Mouse (Mus musculus) kidney, postnatal 10 days (tissue): ENCODE results near the gene Ly6g6d.
A peak's percentile ranks its signal among the peaks of the same experiment; 100 is the strongest.

ENCODE experiments used
- DNase-seq: peaks from one replicate; pipeline ENCODE4 v3.0.0; 2021; ENCODE audit warnings: mixed read lengths

The Ly6g6d gene

DNA sequence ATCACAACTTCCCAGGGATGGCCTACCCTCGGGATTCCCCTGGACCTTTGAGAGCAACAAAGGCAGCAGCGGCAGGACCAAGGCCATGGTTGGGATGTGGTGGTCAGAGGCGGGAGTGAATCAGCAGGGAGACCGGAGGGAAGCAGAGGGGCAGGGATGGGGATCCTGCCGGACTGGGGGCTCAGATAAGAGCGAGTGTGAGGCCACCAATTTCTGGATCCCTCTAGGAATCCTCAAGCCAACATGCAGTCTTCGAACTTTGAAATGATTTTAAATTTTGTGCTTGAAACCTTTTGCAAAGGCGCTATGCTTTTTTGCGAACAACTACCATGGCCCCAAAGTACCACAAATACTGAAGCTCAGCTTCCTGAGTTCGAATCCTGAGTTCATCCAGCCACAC, 11.8 kb downstream of the Ly6g6d start, which contains the start of gene Mpig6b:
Gene Mpig6b, minus strand, starts transcription at position 101 of the 400 bp plus-strand sequence.
- no peak for DNase-seq

GRCm38 (mm10) chr17:35064951-35065947, 12.6 kb downstream of the Ly6g6d start, which contains the start of gene Ly6g6c:
TSS of gene Ly6g6c (plus strand) at chr17:35065388.
- peak; percentile 85 for DNase-seq

DNA sequence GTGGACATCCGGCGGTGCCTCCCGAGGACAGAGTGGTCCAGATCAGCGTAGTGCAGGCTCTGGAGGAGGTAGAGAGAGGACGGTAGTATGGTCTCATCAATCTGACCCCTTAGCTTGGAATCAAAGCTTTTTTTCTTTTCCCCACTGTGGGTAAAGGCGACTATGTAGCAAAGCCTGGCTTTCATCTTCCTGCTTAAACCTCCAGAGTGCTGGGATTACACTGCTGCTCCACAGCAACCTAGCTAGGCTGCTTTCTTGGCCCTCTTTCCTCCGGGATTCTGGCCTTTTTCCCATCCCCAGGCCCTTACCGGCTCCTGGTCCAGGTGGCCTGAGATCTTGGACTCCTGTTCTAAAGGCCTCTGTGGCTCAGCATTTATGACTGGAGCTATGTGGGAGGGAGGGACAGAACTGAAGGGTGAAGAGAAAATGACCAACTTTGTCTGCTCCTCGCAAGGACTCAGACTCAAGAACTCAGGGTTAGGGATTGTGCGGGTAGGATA, 13.4 kb downstream of the Ly6g6d start:
- DNase-seq: peak; percentile 33

DNA sequence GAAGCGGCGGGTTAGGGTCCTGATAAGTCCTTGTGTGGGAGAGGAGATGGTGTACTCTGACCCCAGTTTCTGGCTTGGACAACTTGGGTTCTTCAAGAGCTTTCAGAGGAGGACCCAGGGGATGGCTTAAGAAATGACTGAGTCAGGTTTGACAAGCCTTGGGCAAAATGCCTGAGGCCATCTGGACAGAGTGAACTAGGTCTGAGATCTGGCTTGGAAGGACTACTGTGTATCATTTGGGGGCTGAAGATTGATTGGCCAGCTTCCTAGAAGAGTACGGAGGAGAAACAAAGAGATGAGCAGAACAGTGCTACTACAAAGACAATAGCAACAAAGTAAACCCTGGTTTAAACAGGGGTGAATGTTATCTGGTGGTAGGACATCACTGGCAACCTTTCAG, 14.4 kb downstream of the Ly6g6d start:
- peak; percentile 36 for DNase-seq

- no peak for DNase-seq
These were observed 16.6 kb downstream of the Ly6g6d start for GRCm38 (mm10) chr17:35061299-35061698.

DNA sequence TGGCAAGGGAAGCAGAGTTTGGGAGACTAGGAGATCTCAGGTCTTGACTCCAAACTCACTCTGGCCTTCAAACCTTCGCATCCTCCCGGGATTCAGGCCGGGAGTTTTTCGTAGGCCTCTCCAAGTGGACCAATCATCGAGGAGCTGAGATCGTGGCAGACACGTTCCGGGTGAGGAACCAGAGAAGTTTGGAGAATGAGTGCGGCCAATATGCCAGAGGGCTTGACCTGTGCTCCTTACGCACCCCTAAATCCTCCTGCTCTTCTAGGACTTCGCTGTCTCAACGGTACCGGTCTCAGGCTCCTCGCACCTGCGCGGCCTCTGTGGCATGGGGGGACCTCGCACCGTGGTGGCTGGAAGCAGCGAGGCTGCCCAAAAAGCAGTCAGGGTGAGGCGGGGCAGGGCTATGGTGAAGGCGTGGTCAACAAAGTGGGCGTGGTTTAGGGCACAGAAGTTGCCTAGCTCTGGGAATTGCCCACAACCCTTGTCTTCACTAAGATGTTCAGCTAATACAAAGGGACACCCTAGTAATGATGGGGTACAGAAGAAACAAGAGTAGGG, 17.0 kb downstream of the Ly6g6d start:
- peak; percentile 65 for DNase-seq

DNA sequence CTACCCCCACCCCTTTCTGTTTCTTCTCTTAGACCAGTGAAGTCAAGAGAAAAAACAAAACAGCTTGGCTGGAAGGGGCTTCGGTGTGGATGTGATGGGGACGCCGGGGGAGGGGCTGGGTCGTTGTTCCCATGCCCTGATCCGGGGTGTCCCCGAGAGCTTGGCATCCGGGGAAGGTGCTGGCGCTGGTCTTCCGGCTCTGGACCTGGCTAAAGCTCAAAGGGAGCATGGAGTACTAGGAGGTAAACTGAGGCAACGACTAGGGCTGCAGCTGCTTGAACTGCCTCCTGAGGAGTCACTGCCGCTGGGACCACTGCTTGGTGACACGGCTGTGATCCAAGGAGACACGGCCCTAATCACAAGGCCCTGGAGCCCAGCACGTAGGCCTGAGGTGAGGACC, 17.8 kb downstream of the Ly6g6d start:
- peak; percentile 43 for DNase-seq

- DNase-seq: peak; percentile 98
These were observed 18.7 kb downstream of the Ly6g6d start, which contains the start of gene Ddah2 for GRCm38 (mm10) chr17:35058911-35059892. TSS of gene Ddah2 (plus strand) at chr17:35059035.

DNA sequence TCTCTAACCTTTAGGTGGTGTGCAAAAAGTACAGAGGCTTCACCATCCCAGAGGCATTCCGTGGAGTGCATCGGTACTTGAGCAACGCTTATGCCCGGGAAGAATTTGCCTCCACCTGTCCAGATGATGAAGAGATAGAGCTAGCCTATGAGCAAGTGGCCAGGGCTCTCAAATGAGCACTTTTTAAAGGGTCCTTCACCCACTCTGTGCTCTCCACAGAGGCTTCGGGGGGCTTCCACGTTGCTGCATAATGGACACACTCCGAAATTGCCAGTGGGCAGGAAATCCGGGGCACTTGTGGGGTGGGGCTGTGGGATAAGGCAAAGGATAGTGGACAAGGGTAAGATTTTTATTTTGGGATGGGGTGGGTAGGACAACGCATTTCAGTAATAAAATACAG, 19.5 kb downstream of the Ly6g6d start:
- peak; percentile 33 for DNase-seq

GRCm38 (mm10) chr17:35057090-35057489, 20.8 kb downstream of the Ly6g6d start:
- DNase-seq: no peak

- DNase-seq: peak; percentile 38
These were observed 22.0 kb downstream of the Ly6g6d start for GRCm38 (mm10) chr17:35055691-35056495.

- no peak for DNase-seq
These were observed 25.5 kb downstream of the Ly6g6d start for GRCm38 (mm10) chr17:35052271-35052798.

- DNase-seq: peak; percentile 86
These were observed 26.4 kb downstream of the Ly6g6d start for GRCm38 (mm10) chr17:35051156-35052086.

- peak; percentile 90 for DNase-seq
These were observed 27.6 kb downstream of the Ly6g6d start for GRCm38 (mm10) chr17:35050126-35050750.

DNA sequence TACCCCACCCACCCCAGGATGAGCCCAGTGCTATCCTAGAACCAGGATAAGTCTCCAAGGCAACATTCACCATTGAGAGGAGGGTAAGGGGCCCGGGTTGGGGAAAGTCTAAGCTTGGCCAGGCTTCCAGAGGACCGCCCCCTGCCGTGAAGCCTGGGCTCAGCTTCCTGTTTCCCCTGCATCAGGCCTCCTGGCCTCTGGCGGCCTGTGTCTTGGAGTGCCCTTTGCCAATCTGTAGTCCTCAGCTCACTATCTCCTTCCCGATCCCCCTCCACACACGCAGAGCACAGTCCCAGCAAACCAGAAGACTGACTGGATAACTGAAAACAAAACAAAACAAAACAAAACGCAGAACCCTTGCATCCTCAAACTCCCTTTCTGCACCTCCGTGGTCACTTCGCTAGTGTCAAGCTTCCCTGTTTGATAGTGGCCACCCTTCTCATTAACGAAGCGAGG, 28.3 kb downstream of the Ly6g6d start, which contains the start of gene Clic1:
Gene Clic1, plus strand, starts transcription at position 406 of the 456 bp plus-strand sequence.
- DNase-seq: peak; percentile 82

DNA sequence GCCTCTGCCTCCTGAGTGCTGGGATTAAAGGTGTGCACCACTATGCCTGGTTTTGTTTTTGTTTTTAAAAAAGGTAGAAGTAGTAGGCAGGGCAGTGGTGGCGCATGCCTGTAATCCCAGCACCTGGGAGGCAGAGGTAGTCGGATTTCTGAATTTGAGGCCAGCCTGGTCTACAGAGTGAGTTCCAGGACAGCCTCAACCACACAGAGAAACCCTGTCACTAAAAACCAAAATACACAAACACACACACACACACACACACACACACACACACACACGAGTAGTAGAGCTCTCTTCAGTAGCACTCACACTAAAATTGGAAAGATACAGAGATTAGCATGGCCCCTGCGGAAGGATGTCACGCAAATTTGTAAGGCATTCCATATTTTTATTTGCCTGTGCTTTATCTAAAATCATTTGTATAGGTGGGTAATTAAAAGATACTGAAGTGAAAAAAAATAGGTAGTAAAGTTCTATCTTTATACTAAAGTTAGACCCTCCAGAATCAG, 28.9 kb downstream of the Ly6g6d start:
- DNase-seq: no peak

GRCm38 (mm10) chr17:35048149-35048931, 29.5 kb downstream of the Ly6g6d start:
- DNase-seq: peak; percentile 43

GRCm38 (mm10) chr17:35047688-35048087, 30.2 kb downstream of the Ly6g6d start:
- peak; percentile 41 for DNase-seq
